13 mouse cellular contexts compared by ENCODE assay signal in the genomic region with DNA sequence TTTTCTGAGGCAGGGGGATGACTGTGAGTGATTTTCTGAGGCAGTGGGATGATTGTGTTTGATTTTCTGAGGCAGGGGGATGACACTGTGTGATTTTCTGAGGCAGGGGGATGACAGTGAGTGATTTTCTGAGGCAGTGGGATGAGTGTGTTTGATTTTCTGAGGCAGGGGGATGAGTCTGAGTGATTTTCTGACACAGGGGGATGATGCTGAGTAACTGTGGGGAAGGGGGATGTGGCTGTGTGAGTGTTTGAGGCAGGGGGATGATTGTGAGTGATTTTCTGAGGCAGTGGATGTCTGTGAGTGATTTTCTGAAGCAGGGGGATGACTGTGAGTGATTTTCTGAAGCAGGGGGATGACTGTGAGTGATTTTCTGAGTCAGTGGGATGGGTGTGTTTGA. TPM values are rescaled to one million over a fixed set of nuclear protein-coding genes. Genes with fewer than 3 reads are reported as not detected.
DNase-seq lines count a peak whose midpoint lies in the region; ATAC-seq and TF ChIP-seq lines count a peak whose summit lies in the region.
"Not testable (repeated sequence)": the region's sequence is repeated elsewhere in the genome, so short reads cannot be mapped to it uniquely, and the experiment has no call there.
"Had no signal": no experiment of that assay in that cellular context is flagged by ENCODE, and none has a peak within 500 bp of the region (broad histone marks: within the 10 kb centered on the region; RNA-seq: fewer than 3 reads in every experiment).

No protein-coding gene starts in this region.

- not testable (repeated sequence) for TF ChIP-seq CTCF in liver, adult 2 months (IDR thresholded peaks at IDR 0.05; ENCODE audit: low read depth, low read length)

- TF ChIP-seq POLR2A in liver, adult 2 months (IDR thresholded peaks at IDR 0.05; ENCODE audit: extremely low read depth, insufficient read depth, low read length): not testable (repeated sequence)

- peaks cover 31% of the 10 kb centered on the region for H3K9me3 ChIP-seq in embryonic facial prominence, embryonic 10.5 days
- not testable (repeated sequence) for H3K9me3 ChIP-seq in hindbrain, embryonic 11.5 days (ENCODE audit: control insufficient read depth, low read length)

- not testable (repeated sequence) for H3K4me2 ChIP-seq in hindbrain, embryonic 11.5 days (replicated peaks; ENCODE audit: low read depth, low read length)

- H3K79me2 ChIP-seq in liver, adult 2 months (ENCODE audit: control insufficient read depth, insufficient read depth, low read length): not testable (repeated sequence)

- not testable (repeated sequence) for H3K9ac ChIP-seq in hindbrain, embryonic 11.5 days (ENCODE audit: low read depth, low read length); liver, adult 2 months (ENCODE audit: low read depth, low read length)

- H3K4me3 ChIP-seq in embryonic facial prominence, embryonic 10.5 days; hindbrain, embryonic 11.5 days (ENCODE audit: low read depth, low read length); liver, adult 2 months (ENCODE audit: insufficient read depth, low read depth, low read length): not testable (repeated sequence)

- H3K36me3 ChIP-seq in embryonic facial prominence, embryonic 10.5 days (replicated peaks); hindbrain, embryonic 11.5 days (ENCODE audit: control insufficient read depth, insufficient read depth, low read length); liver, adult 2 months (ENCODE audit: control insufficient read depth, insufficient read depth, low read length): not testable (repeated sequence)

- DNase-seq in CD8-positive naive resting alpha-beta T cell, adult 2 months (ENCODE audit: low read depth in 2 of 2, low spot score in 2 of 2): peak; percentile 21 to 25
- peak; percentile 35 for DNase-seq in brain, adult 2 months (ENCODE audit: low read depth, low spot score)
- DNase-seq in embryonic facial prominence, embryonic 10.5 days (ENCODE audit: low spot score): peak; percentile 20
- peak; percentile 35 for DNase-seq in hindbrain, embryonic 11.5 days (ENCODE audit: low spot score)
- DNase-seq in liver, adult 2 months (ENCODE audit: extremely low read depth, low read depth, low spot score): peak; percentile 31
- peak; percentile 61 for DNase-seq in naive thymus-derived CD4-positive, alpha-beta T cell, adult 2 months (ENCODE audit: low read depth)
- peak; percentile 5 to 19 for DNase-seq in spleen, postnatal 14 days (ENCODE audit: low spot score in 2 of 2)

- H3K27ac ChIP-seq in embryonic facial prominence, embryonic 10.5 days (replicated peaks); hindbrain, embryonic 11.5 days (ENCODE audit: low read depth, low read length); liver, adult 2 months (replicated peaks; ENCODE audit: insufficient read depth, low read depth, low read length): not testable (repeated sequence)

- not testable (repeated sequence) for H3K27me3 ChIP-seq in embryonic facial prominence, embryonic 10.5 days (replicated peaks; ENCODE audit: low read depth, poor library complexity, severe bottlenecking); hindbrain, embryonic 11.5 days (ENCODE audit: control insufficient read depth, insufficient read depth, low read length); liver, adult 2 months (ENCODE audit: control insufficient read depth, insufficient read depth, low read length)

- ATAC-seq in hindbrain, embryonic 11.5 days (ENCODE audit: low FRiP score): not testable (repeated sequence)

- H3K4me1 ChIP-seq in embryonic facial prominence, embryonic 10.5 days; hindbrain, embryonic 11.5 days (replicated peaks; ENCODE audit: control insufficient read depth, insufficient read depth, low read length); liver, adult 2 months (ENCODE audit: control insufficient read depth, insufficient read depth, low read length): not testable (repeated sequence)

RNA-seq across cellular contexts. Expression of a gene that starts 25.2 kb away (rescaled TPM):
- polyA plus RNA-seq in embryonic facial prominence, embryonic 10.5 days (2016; fragmentation: Nextera tagmentation; extraction: Ambion mirVana): 0.10 TPM in 1 of 2 replicates, not detected in the other
- 0.15 TPM in 1 of 2 replicates, not detected in the other for polyA plus RNA-seq in hindbrain, embryonic 11.5 days (2014; fragmentation: Nextera tagmentation; extraction: Ambion mirVana)
- 0.18 and 0.20 TPM in 2 replicates for total RNA-seq in liver, adult 2 months (2014; rRNA removed)
- polyA plus RNA-seq in liver, adult 2 months (2012; rRNA removed): not detected in 2 replicates
- total RNA-seq: ES-E14; monocyte, adult 5-6 weeks had no signal
- polyA plus RNA-seq: erythroblast, embryonic 14.5 days; heart, embryonic 16.5 days; kidney, embryonic 14.5 days; macrophage had no signal
